Mouse (Mus musculus) retina, embryonic 14.5 days (tissue): ENCODE measurements around the gene Dlg5.

Source experiments
- DNase-seq: peaks from one replicate; pipeline ENCODE4 v3.0.0-alpha.2; 2015; ENCODE audit warnings: low spot score

Dlg5 gene

GRCm38 (mm10) chr14:24232641-24233633 is 12.8 kb downstream of the Dlg5 start:
- DNase-seq, result no peak

GRCm38 (mm10) chr14:24228549-24228948 is 17.2 kb downstream of the Dlg5 start:
- DNase-seq, result no peak

DNA sequence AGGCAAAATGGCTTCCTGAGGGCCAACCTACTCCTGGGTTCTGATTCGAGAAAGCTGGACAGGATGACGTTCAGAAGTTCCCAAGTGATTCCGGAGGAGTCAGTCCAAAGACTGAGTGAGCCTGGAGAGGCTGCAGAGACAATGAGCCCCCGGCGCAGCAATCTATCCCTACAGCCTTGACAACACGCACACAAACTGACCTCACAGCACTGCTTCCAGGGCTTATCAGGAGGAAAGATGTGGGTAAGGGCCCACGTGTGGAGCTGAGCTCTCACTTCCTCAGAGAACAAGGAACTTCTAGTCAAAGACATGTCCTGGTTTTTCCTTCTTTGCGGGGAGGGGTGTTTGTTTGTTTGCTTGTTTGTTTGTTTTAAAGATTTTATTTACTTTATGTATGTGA is 18.7 kb downstream of the Dlg5 start:
- DNase-seq, result no peak

GRCm38 (mm10) chr14:24226344-24226743 is 19.4 kb downstream of the Dlg5 start:
- DNase-seq, result no peak

DNA sequence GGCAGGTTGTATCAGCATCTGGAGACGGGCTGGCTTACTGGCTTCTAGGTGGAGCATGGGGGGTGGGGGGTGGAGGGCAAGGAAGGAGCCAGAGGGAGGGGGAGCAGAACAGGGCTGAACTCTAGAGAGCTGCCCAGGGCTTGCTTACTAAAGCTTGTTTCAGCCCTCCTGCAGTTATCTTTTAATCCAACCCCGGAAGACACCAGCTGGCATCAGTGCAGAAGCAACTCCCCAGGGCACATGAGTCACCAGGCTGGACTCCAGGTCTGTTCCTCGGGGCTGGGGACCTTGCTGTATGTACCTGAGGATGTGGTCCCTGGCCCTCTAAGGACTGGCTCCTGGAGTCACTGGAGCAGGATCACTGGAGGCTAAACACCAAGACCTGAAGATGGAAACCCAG is 23.0 kb downstream of the Dlg5 start:
- DNase-seq, result no peak

DNA sequence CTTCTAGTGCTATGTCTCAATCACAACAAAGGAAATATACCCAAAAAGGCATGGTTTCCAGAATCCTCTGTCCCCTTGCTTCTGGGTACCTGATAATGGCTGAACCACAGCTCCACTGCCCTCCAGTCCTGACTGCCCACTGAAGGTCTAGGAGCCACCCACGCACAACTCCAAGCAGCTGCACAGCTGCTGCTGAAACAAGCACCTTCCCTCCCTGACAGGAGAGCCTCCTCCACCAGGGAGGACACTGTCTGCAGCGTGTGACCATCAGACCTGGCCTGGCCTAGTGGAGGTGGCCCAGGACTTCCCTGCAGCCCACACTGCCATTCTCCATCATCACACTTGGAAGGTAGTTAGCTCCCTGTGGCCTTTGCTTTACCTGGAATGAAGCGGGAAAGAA is 23.4 kb downstream of the Dlg5 start:
- DNase-seq, result no peak

- no peak for DNase-seq
These were observed 28.4 kb downstream of the Dlg5 start for GRCm38 (mm10) chr14:24217362-24217722.

GRCm38 (mm10) chr14:24216678-24217361 is 28.9 kb downstream of the Dlg5 start:
- DNase-seq, result no peak

GRCm38 (mm10) chr14:24216064-24216463 is 29.7 kb downstream of the Dlg5 start:
- no peak for DNase-seq

- no peak for DNase-seq
These were observed 31.3 kb downstream of the Dlg5 start for GRCm38 (mm10) chr14:24214436-24214835.

GRCm38 (mm10) chr14:24213336-24213735 is 32.4 kb downstream of the Dlg5 start:
- DNase-seq, result no peak

DNA sequence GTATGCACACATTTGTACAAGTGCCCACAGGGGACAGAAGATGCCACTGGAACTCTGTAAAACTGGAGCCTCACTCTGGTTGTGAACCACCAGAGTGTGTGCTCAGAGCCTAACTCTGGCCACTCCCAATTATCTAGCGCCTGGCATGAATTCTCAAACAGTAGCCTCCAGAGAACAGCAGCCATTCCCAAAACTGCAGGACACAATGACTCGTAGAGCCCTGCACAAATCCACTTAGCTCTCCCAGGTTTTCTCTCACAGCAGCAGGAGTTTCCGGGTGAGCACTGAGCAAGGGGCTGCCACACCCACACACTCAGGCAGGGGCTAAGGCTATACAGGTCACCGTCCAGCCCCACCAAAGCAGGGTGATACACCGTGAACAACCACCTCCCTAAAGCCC is 32.9 kb downstream of the Dlg5 start:
- DNase-seq, result no peak

- no peak for DNase-seq
These were observed 38.4 kb downstream of the Dlg5 start for GRCm38 (mm10) chr14:24207360-24207752.

GRCm38 (mm10) chr14:24206736-24207359 is 38.9 kb downstream of the Dlg5 start:
- DNase-seq, result no peak

DNA sequence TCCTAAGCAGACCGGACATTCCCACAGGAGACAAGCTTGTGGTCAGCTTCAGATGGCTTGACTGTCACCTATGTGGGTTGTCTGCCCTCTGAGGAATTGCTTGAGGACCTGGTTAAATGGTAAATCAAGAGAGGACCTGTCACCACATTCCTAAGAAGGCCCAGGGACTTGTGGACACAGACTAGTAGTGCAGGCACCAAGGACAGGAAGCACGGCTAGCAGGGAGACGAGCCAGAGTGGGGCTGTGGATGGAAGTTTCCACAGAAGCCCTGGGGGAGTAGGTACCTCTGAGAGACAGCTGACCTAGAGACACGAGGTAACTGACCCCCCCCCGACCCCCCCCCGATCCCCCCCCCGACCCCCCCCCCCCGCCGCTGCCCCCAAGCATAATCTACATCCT is 39.4 kb downstream of the Dlg5 start:
- DNase-seq, result no peak

DNA sequence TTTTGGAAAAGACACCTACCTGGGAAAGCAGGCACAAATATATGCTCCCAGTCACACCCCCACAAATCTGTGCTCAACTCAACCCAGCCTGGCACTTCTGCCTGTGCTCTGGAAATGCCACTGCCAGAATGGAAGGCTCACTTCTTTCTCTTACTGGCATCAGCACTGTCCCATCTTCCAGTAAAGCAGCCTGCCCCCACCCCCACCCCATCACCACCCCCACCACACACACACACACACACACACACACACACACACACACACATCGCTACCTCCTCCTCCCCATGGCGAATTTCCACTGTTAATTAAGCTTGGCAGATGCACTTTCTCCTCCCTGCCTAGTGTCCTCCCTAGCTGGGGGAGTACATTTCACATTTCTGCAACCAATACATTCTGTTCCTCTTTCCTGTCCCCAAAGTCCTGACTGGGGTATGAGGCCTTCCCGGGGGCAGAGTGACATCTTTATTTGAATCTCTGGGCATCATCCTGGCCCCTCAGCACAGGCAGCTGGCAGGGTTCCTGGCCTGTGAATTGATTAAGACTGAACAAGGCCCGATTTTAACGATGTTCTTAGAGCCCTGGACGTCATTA is 40.3 kb downstream of the Dlg5 start:
- peak; percentile 62 for DNase-seq

GRCm38 (mm10) chr14:24203210-24203609 is 42.5 kb downstream of the Dlg5 start:
- no peak for DNase-seq

GRCm38 (mm10) chr14:24200771-24201170 is 44.9 kb downstream of the Dlg5 start:
- no peak for DNase-seq

DNA sequence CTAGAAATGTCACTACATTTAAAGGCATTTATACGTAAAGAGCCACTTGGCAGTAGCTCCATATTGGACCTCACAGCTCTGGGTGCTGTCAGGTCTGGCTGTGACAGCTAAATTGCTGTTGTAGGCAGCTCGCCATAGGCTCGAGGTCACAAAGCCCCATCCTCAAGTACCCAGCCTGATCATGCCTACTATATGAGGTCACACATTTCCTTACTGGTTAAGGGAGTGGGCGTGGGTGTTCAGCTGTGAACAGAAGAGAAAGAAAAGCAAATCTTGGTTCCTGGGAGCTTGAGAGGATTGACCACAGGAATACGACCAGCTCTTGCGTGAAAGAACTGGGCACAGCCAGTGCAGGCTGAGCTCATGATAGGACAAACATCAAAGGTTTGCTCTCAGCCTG is 46.0 kb downstream of the Dlg5 start:
- DNase-seq, result no peak

DNA sequence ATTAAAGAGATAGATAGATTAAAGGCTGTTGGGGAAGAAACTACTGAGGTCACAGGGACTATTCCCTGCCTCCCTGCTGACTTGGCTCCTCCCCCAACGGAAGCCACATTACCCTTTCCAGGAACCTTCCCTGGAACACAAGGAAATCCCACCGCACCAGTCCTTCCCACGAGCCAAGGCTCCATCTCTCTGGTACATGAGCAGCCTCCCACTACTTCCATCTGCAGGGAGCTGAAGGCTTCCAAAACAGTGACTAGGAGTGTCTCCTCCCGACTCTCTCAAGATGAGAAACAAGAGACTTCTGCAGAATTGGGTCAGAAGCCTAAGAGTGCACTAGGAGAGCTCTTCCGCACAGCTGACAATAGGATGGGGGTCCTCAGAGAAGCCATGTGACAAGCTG is 47.9 kb downstream of the Dlg5 start:
- no peak for DNase-seq

- no peak for DNase-seq
These were observed 48.8 kb downstream of the Dlg5 start for GRCm38 (mm10) chr14:24196947-24197346.

DNA sequence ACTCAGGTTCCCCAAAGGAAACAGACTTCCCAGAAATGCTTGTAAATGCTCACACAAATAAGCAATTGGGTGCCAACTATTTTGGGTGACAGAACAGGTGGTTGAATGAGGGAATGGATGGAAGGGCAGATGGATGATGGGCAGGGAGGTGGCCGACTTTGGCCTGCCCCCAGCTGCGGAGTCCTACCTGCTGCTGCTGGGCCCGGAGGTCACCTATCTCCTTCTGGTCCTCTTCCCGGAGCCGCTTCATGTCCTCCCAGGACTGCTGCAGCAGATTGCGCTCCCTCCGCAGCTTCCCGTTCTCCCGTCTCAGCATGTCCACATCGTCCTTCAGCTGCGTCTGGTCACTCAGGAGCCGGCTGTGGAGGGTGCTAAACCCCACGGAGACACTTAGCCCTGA is 55.6 kb downstream of the Dlg5 start:
- no peak for DNase-seq

GRCm38 (mm10) chr14:24189598-24189997 is 56.1 kb downstream of the Dlg5 start:
- no peak for DNase-seq
